Mouse (Mus musculus): Measurements from ENCODE around the gene Myh10. TPM values are rescaled to one million over a fixed set of nuclear protein-coding genes. Genes with fewer than 3 reads are reported as not detected.
"Not testable (repeated sequence)": the region's sequence is repeated elsewhere in the genome, so short reads cannot be mapped to it uniquely, and the experiment has no call there.

Myh10 gene
- total RNA-seq, 2 experiments from 2014 or later, result 10.5 to 35.1 TPM

GRCm38 (mm10) chr11:68787222-68787621 is 95.9 kb downstream of the Myh10 start:
- DNase-seq (ENCODE audit: low spot score), result peak; percentile 33

DNA sequence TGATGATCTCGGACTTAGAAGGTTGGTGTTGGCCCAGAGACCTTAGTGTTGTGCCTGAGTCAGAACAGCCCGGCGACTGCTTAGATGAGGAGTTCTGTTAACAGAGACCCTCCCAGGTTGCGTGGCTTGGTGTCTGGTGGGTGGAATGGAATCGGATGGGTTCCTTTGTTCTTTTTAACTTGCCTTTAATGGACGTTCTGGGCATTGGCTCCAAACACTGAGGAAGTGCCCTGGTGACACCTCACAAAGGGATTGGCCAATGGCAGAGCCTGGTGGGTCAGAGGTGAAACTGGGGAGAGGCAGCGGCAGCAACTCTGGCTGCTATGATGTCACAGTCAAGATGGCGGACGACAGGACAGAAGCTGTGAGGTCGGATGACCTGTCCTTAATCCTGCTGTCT is 99.4 kb downstream of the Myh10 start:
- no peak for DNase-seq (ENCODE audit: low spot score)

- DNase-seq (ENCODE audit: low spot score), result no peak
Measured at GRCm38 (mm10) chr11:68791794-68792193, 100.4 kb downstream of the Myh10 start.

- no peak for DNase-seq (ENCODE audit: low spot score)
Measured at GRCm38 (mm10) chr11:68798258-68798657, 106.9 kb downstream of the Myh10 start.

GRCm38 (mm10) chr11:68805148-68805547 is 113.8 kb downstream of the Myh10 start:
- DNase-seq (ENCODE audit: low spot score), result no peak

DNA sequence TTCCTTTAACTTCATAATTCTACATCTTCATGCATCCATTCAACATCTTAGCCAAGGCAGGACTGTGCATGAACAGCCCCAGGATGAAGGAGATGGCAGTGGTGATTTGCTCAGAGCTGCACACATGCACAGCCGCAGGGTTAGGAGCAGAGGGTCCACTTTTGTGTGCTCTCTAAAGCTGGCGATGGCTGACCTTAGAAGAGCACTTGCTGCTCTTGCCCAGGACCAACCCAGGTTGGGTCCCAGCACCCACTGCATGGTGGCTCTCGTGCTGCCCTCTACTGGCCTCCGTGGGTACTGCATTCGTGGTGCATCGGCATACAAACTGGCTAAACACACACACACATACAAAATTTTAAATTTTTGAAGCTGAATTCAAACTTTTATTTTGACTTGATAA is 116.4 kb downstream of the Myh10 start:
- peak; percentile 58 for DNase-seq (ENCODE audit: low spot score)

DNA sequence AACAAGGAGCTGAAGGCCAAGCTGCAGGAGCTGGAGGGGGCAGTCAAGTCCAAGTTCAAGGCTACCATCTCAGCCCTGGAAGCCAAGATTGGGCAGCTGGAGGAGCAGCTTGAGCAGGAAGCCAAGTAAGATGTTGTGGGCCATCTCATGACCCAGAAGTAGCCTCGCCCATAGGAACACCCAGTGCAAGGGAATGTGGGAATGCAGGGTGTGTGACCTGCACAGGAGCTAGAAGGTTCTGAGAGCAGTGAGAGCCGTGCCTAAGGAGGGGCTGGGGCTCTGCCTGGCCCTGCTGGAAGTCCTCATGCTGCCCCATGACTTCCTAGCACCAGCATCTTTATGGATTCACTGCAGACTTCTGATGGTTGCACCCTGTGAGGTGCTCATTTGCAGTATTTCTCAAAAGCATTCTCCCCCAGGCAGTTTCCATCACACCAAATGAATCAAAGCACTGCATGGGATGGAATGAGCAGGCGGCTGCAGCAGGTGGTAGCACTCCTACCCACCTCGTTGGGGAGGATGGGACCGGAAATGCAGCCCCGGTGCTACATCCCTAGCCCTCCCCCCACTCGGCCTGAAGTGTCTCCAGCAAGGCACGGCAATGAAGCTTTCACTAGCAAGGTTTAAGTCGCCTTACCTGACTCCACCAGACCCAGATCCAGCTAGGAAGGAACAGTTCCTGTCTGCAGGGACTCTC is 120.7 kb downstream of the Myh10 start:
- no peak for DNase-seq (ENCODE audit: low spot score)

DNA sequence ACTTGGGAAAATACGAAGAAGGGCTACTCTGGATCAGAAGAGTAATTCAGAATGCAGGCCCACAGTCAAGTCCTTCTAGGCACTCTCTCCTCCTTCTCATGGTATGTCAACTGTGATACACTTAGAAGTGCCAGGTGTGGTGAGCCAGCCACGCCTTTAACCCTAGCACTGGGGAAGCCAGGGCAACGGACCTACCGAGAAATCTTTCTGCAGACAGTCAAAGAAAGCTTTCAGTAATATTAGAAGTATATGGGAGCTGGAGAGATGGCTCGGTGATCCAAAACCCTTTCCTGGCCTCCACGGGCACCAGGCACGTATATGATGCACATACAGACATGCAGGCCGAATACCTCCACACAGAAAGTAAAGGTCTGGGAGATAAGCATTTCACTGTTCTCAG is 127.1 kb downstream of the Myh10 start:
- DNase-seq (ENCODE audit: low spot score), result no peak

GRCm38 (mm10) chr11:68819226-68819805 is 128.0 kb downstream of the Myh10 start:
- DNase-seq (ENCODE audit: low spot score), result no peak

- DNase-seq (ENCODE audit: low spot score), result no peak
Measured at GRCm38 (mm10) chr11:68822326-68822725, 131.0 kb downstream of the Myh10 start.

- DNase-seq (ENCODE audit: low spot score), result no peak
Measured at GRCm38 (mm10) chr11:68826735-68827134, 135.4 kb downstream of the Myh10 start.

GRCm38 (mm10) chr11:68831580-68831979 is 140.2 kb downstream of the Myh10 start:
- not testable (repeated sequence) for DNase-seq (ENCODE audit: low spot score)

DNA sequence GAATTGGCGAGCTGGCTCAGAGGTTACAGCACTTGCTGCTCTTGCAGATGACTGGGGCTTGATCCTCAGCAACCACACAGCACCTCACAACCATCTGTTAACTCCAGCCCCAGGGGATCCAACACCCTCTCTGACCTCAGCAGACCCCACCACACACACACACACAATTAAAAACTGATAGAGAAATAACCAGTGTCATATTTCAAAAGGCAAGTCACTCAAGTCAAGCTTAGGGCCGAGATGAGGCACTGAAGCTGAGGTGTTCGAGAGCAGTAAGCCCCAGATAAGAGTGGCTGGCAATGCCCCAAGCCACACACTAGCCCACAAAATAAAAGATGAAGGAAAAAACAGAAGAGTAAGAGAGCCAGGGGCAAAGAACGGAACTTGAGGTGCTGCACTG is 141.4 kb downstream of the Myh10 start:
- DNase-seq (ENCODE audit: low spot score), result no peak

DNA sequence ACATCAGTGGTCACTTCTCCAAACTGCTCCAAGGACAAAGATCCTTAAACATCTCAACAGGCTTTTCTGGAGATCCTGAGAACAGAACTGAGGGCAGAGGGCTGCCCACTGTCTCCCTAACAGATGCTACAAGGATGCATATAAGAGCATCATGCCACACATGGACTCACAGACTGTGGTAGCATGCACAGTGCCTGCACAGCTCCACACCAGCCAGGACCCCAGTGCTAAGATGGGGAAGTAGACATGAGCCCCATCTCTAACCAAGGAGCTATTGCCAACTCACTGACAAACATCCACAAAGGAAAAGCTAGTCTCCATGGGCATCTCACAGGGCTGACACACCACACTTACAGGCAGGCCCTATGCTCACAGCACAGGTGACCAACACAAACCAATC is 142.2 kb downstream of the Myh10 start:
- no peak for DNase-seq (ENCODE audit: low spot score)

- no peak for DNase-seq (ENCODE audit: low spot score)
Measured at GRCm38 (mm10) chr11:68835034-68835433, 143.7 kb downstream of the Myh10 start.

GRCm38 (mm10) chr11:68839606-68840005 is 148.2 kb downstream of the Myh10 start:
- DNase-seq (ENCODE audit: low spot score), result no peak

DNA sequence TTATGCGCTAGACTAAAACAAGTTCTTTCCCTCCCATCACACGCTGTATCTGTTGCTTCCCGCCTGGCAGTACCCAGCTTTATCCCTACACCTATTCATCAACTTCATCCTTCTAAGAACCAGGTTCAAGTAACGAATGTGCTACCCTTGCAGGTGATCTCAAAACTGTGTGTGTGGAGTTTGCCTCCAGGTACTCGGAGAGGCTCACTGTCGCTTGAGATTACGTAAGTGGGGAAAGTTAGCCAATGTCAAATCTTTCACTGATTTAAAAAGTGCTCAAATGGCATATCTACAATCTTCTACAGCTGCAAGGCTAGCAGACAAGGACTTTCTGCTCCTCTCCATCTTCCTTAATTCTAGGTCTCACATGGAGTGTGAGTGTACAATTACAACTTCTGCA is 159.5 kb downstream of the Myh10 start:
- DNase-seq (ENCODE audit: low spot score), result no peak

GRCm38 (mm10) chr11:68851644-68852485 is 160.5 kb downstream of the Myh10 start:
- no peak for DNase-seq (ENCODE audit: low spot score)

- peak; percentile 81 for DNase-seq (ENCODE audit: low spot score)
Measured at GRCm38 (mm10) chr11:68852486-68852901, 161.1 kb downstream of the Myh10 start.

DNA sequence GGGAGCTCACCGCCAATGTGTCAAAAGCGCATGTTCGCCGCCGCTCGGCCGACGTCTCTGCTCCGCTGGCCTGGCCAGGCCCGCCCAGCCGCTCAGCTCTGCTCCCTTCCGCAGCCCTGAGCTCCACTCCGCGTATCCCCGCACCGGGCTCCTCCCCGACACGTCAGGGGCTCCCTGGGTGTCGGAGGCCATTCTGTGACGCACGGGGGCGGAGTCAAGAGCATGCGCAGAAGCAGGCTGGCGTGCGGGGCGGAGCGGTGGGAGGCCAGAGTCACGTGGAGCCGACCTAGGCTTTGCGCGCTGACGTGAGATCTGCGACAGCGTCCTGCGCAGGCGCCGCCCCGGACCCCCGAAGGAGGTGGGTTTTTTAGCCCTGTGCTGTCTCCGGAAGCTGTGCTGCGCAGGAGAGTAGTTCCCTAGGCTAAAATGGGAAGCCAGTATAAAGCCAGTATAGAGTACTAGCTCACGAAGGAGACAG is 161.6 kb downstream of the Myh10 start:
- peak; percentile 100 for DNase-seq (ENCODE audit: low spot score)

GRCm38 (mm10) chr11:68853611-68854401 is 162.4 kb downstream of the Myh10 start:
- peak; percentile 28 for DNase-seq (ENCODE audit: low spot score)
